Mouse (Mus musculus): ENCODE measurements around the gene Cbx7.

Cbx7 gene

GRCm38 (mm10) chr15:79893824-79894123 is 77.1 kb downstream of the Cbx7 start:
- no peak for DNase-seq (ENCODE audit: low spot score in 2 of 2)

- no peak for DNase-seq (ENCODE audit: low spot score in 2 of 2)
Observed at GRCm38 (mm10) chr15:79892995-79893823, 77.7 kb downstream of the Cbx7 start.

- peak; percentile 60 to 73 for DNase-seq (ENCODE audit: low spot score in 2 of 2)
Observed at GRCm38 (mm10) chr15:79892213-79892541, 78.7 kb downstream of the Cbx7 start.

GRCm38 (mm10) chr15:79891436-79892212 is 79.3 kb downstream of the Cbx7 start, which contains the start of gene Apobec3:
TSS of gene Apobec3 (plus strand) at chr15:79891659.
- peak; percentile 62 to 73 for DNase-seq (ENCODE audit: low spot score in 2 of 2)

GRCm38 (mm10) chr15:79884820-79885219 is 86.1 kb downstream of the Cbx7 start:
- DNase-seq (ENCODE audit: low spot score in 2 of 2) = no peak

- DNase-seq (ENCODE audit: low spot score in 2 of 2) = peak; percentile 91 to 94
Observed at GRCm38 (mm10) chr15:79883352-79883822, 87.5 kb downstream of the Cbx7 start.

GRCm38 (mm10) chr15:79882623-79883267 is 88.2 kb downstream of the Cbx7 start:
- DNase-seq (ENCODE audit: low spot score in 2 of 2) = no peak

- DNase-seq (ENCODE audit: low spot score in 2 of 2) = no peak
Observed at GRCm38 (mm10) chr15:79880477-79880876, 90.4 kb downstream of the Cbx7 start.

- DNase-seq (ENCODE audit: low spot score in 2 of 2) = peak; percentile 84 to 90
Observed at GRCm38 (mm10) chr15:79879319-79879718, 91.6 kb downstream of the Cbx7 start.

- DNase-seq (ENCODE audit: low spot score in 2 of 2) = no peak
Observed at GRCm38 (mm10) chr15:79878725-79879136, 92.2 kb downstream of the Cbx7 start.

GRCm38 (mm10) chr15:79875261-79875995 is 95.5 kb downstream of the Cbx7 start:
- DNase-seq (ENCODE audit: low spot score in 2 of 2) = no peak

GRCm38 (mm10) chr15:79873995-79874394 is 96.9 kb downstream of the Cbx7 start:
- no peak for DNase-seq (ENCODE audit: low spot score in 2 of 2)

- DNase-seq (ENCODE audit: low spot score in 2 of 2) = no peak
Observed at GRCm38 (mm10) chr15:79873545-79873944, 97.4 kb downstream of the Cbx7 start.

GRCm38 (mm10) chr15:79867260-79868002 is 103.5 kb downstream of the Cbx7 start:
- DNase-seq (ENCODE audit: low spot score in 2 of 2) = no peak

All from urinary bladder, postnatal 36 days (tissue).